Mouse (Mus musculus) G1E (cell line): ENCODE measurements around the gene Ercc4. TPM values are rescaled to one million over a fixed set of nuclear protein-coding genes. Genes with fewer than 3 reads are reported as not detected.
A peak's percentile ranks its signal among the peaks of the same experiment; 100 is the strongest.

Experiments
- ATAC-seq: 2 replicates; pipeline ENCODE4 v1.8.0; 2016; ENCODE audit warnings: mild to moderate bottlenecking; ENCODE audit not compliant: insufficient number of reproducible peaks, poor library complexity, low FRiP score, severe bottlenecking; ENCODE audit errors: extremely low read depth
- DNase-seq: peaks from one replicate; pipeline ENCODE4 v3.0.0; 2012; ENCODE audit warnings: low spot score
- H3K27me3 ChIP-seq: 2 replicates; pipeline ENCODE4 v1.6.1; 2012; ENCODE audit warnings: mild to moderate bottlenecking, low read length, inconsistent platforms; ENCODE audit not compliant: insufficient read depth
- H3K36me3 ChIP-seq: replicated peaks from 2 replicates; pipeline ENCODE3; 2012; ENCODE audit warnings: mild to moderate bottlenecking, inconsistent platforms
- H3K4me1 ChIP-seq: 2 replicates; pipeline ENCODE4 v1.6.1; 2012; ENCODE audit warnings: low read depth, low read length, inconsistent platforms, mixed read lengths; ENCODE audit not compliant: insufficient read depth
- H3K4me3 ChIP-seq: 2 replicates; pipeline ENCODE4 v1.5.1; 2012; ENCODE audit warnings: low read depth, mild to moderate bottlenecking, inconsistent platforms, low read length, moderate library complexity, mixed read lengths
- H3K9me3 ChIP-seq: replicated peaks from 2 replicates; pipeline ENCODE4 v1.6.1; 2012; ENCODE audit warnings: inconsistent platforms
- CTCF ChIP-seq: IDR thresholded peaks from 2 replicates; pipeline ENCODE4 v1.5.1; 2012; ENCODE audit warnings: low read depth, low read length, inconsistent platforms, mixed read lengths
- GATA1 ChIP-seq: IDR thresholded peaks from 2 replicates; pipeline ENCODE4 v1.6.1; 2012; ENCODE audit warnings: borderline replicate concordance, low read length, inconsistent platforms, mixed read lengths
- GATA2 ChIP-seq: IDR thresholded peaks from 2 replicates; pipeline ENCODE4 v1.6.1; 2012; ENCODE audit warnings: low read depth, low read length, inconsistent platforms, borderline replicate concordance
- POLR2AphosphoS5 ChIP-seq: IDR thresholded peaks from 2 replicates; pipeline ENCODE4 v1.6.1; 2012; ENCODE audit warnings: low read depth, low read length, inconsistent platforms; ENCODE audit not compliant: insufficient replicate concordance
- TAL1 ChIP-seq: conservative IDR thresholded peaks from 2 replicates; pipeline ENCODE4 v1.6.1; 2012; ENCODE audit warnings: low read depth, low read length, inconsistent platforms, mixed read lengths
- polyA plus RNA-seq: library from polyadenylated mRNA; stranded (reverse); fragments of >175 nt; gene quantifications from 2 replicates; pipeline ENCODE4 v1.2.3, GENCODE M21; 2012
- total RNA-seq, 2 experiments: library from RNA; stranded (forward) in 1 of 2; stranded (reverse) in 1 of 2; fragments of 200-1000 nt in 1 of 2; fragments of >200 nt in 1 of 2; fragmentation: Nextera tagmentation in 1 of 2; gene quantifications; 2 replicates each; pipeline ENCODE4 v1.2.3; 2014 to 2017

Gene Ercc4
- total and polyA plus RNA-seq, 3 experiments: 7.8 to 35.9 (median 15.2) TPM

DNA sequence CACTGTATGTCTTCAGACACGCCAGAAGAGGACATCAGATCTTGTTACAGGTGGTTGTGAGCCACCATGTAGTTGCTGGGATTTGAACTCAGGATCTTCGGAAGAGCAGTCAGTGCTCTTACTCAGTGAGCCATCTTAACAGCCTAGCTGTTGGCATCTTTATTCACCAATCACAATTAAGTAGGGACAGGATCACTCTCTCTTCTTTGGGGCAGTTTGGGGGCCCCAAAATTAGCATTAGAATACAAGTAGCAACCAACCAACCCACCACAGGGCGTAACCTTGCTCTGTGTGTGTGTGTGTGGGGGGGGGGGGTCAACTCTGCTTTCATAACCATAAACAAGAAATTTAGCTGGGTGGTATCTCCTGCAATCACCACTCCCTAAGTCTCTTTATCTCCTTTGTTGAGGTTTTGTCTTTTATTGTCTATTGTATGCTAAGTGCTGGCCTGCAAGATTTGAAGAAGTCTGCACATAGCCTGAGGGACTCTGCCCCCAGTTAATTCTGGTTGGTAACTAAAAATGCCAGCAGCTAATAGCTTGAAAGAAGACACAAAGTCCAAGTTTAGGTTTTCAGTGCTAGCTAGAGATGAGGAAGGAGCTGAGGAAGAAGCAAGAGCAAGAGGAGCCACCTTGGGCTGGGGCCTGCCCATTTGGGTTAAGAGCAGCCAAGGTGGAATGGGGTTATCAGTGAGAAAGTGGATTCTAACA lies 10.3 kb downstream of the Ercc4 start:
- H3K4me1 ChIP-seq: peaks cover 2% of the 10 kb centered on the region; the same call in 1 of the 2 replicates
- H3K9me3 ChIP-seq: no peaks in the 10 kb centered on the region
- DNase-seq (no peak), ATAC-seq (no peak)
- TF ChIP-seq POLR2AphosphoS5: no peak
- TF ChIP-seq GATA1: no peak
- H3K36me3 ChIP-seq: peaks cover 89% of the 10 kb centered on the region
- no peak overlapping the region for H3K4me3 ChIP-seq
- H3K27me3 ChIP-seq: no peaks in the 10 kb centered on the region

DNA sequence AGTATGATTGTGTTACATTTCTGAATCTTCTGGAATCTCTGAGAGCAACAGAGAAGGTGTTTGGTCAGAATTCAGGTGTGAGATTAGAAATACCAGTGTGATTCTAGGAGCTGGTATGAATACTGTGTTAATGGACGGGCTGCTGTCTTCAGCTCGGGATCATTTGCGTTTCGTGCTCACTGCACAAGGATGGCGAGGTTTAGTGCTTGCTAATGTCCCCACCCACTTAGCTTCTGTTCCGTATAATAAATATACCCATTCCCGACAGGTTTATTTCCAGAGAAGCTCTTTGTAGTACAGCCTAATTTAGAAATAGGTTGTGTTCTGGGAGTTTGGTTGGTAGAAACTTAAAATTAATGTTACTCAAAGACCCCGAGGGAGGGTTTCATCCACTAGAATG lies 15.9 kb downstream of the Ercc4 start:
- no peak for DNase-seq
- H3K36me3 ChIP-seq: peaks cover 95% of the 10 kb centered on the region
- TF ChIP-seq GATA1 (no peak), GATA2 (no peak), POLR2AphosphoS5 (no peak), CTCF (no peak), TAL1 (no peak)

DNA sequence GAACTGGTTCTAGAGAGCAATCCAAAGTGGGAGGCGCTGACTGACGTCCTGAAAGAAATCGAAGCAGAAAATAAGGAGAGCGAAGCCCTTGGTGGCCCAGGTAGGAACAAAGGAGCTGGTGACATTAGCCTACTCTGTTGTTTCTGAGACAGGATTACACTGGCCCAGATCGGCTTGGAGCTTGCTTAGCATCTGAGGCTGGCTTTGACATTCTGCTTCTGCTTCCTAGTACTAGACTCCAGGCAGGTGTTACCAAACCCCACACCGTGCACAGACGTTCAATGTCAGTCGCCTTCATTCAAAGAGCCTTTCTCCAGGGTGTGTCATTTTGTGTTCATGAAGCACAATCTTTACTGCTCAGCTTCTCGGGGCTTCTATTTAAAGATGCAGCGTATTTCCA lies 18.1 kb downstream of the Ercc4 start:
- ATAC-seq: no peak
- Histone ChIP-seq H3K9me3 (no peaks in the 10 kb centered on the region), H3K36me3 (peaks cover 93% of the 10 kb centered on the region)

More for the DNA sequence above, 15.9 kb downstream of the Ercc4 start:
- Histone ChIP-seq H3K4me1 (no peaks in the 10 kb centered on the region), H3K9me3 (no peaks in the 10 kb centered on the region), H3K27me3 (no peaks in the 10 kb centered on the region), H3K4me3 (no peak overlapping the region)
- no peak for ATAC-seq

DNA sequence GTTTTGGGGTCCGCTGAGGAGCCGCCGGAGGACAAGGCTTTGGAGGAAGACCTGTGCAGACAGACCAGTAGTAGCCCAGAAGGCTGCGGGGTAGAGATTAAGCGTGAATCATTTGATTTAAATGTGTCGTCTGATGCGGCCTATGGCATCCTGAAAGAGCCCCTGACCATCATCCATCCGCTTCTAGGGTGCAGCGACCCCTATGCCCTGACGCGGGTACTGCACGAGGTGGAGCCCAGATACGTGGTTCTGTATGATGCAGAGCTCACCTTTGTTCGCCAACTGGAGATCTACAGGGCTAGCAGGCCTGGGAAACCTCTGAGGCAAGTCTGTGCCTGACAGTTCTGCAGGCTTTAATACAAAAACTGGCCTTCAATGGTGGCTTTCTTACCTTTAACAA lies 20.9 kb downstream of the Ercc4 start:
- Histone ChIP-seq H3K9me3 (no peaks in the 10 kb centered on the region), H3K4me3 (no peak overlapping the region), H3K36me3 (peaks cover 75% of the 10 kb centered on the region), H3K4me1 (no peaks in the 10 kb centered on the region), H3K27me3 (no peaks in the 10 kb centered on the region)
- ATAC-seq (no peak), DNase-seq (no peak)
- peak; percentile 88 for TF ChIP-seq CTCF
- no peak for TF ChIP-seq GATA1

More for the DNA sequence above, 18.1 kb downstream of the Ercc4 start:
- H3K4me1 ChIP-seq: no peaks in the 10 kb centered on the region
- TF ChIP-seq GATA2 (no peak), CTCF (no peak), POLR2AphosphoS5 (no peak), TAL1 (no peak), GATA1 (no peak)
- no peak overlapping the region for H3K4me3 ChIP-seq
- no peak for DNase-seq
- H3K27me3 ChIP-seq: no peaks in the 10 kb centered on the region

DNA sequence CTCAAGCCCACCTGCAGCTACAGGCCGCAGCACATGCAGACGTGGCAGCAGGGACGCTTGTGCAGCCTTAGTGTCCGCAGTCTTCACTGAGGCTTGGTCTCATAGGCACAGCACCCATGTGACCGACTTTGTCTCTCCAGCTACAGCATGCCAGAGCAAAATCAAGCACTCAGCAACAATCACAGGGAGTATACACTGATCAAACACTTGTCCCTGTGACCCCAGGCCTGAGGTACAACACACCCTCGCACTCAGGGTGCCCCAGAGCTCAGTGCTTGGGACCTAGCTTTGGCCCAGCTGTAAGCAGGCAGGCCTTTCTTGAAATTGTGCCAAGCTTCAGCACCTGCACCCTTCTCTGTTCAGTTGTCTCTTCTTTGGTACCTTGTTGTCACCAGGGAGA lies 31.7 kb downstream of the Ercc4 start:
- Histone ChIP-seq H3K27me3 (no peaks in the 10 kb centered on the region), H3K9me3 (no peaks in the 10 kb centered on the region), H3K4me3 (no peak overlapping the region), H3K4me1 (no peaks in the 10 kb centered on the region), H3K36me3 (peaks cover 62% of the 10 kb centered on the region)
- ATAC-seq (no peak), DNase-seq (no peak)
- no peak for TF ChIP-seq TAL1
- no peak for TF ChIP-seq POLR2AphosphoS5
- no peak for TF ChIP-seq CTCF
- no peak for TF ChIP-seq GATA2
- TF ChIP-seq GATA1: no peak

DNA sequence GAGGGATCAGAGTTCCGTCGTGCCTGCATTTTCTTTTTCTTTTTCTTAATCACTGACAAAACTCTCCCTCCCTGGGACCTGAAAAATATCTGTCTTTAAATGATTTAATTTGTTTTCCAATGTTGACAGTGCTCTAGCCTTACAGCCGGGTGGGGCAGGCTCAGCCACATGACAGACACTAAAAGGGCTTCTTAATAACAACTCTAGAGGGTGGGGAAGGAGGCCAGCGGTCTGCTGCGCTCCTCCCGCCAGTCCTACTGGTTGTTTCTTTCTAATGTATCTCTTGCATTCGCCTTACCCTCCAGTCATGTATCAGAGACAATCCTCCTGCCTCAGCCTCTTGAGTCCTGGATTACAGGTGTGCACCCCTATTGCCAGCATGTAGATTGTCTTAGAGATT lies 34.4 kb downstream of the Ercc4 start:
- Histone ChIP-seq H3K4me3 (no peak overlapping the region), H3K36me3 (peaks cover 89% of the 10 kb centered on the region), H3K9me3 (no peaks in the 10 kb centered on the region), H3K4me1 (no peaks in the 10 kb centered on the region), H3K27me3 (no peaks in the 10 kb centered on the region)
- ATAC-seq (no peak), DNase-seq (no peak)
- TF ChIP-seq POLR2AphosphoS5 (no peak), GATA2 (no peak), GATA1 (no peak), CTCF (no peak), TAL1 (no peak)
